Mouse (Mus musculus): ENCODE data around the gene Rab37. TPM values are rescaled to one million over a fixed set of nuclear protein-coding genes. Genes with fewer than 3 reads are reported as not detected.

The Rab37 gene
- total RNA-seq, 2 experiments from 2014 or later: 2.3 to 2.7 TPM

GRCm38 (mm10) chr11:115167631-115168249, 76.5 kb downstream of the Rab37 start:
- no peak for DNase-seq

DNA sequence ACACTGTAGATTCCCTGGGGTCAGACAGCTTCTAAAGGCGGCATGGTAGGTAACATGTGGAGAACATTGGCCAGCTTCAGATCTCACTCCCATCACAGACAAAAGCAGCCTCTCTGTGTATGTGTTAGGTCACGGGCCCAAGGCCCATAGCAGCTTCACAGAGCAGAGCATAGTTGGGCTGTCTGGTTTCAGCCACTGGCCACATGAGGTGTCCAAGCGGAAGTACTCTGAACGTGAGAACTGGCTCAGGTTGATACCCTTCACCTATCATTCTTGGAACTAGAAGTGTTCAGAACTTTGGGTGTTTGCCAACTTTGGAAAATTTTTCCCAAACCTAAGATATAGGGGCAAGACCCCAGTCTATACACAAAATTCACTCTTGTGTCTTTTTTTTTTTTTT, 78.2 kb downstream of the Rab37 start:
- no peak for DNase-seq

- no peak for DNase-seq
These were observed 79.9 kb downstream of the Rab37 start for GRCm38 (mm10) chr11:115171125-115171524.

- no peak for DNase-seq
These were observed 81.6 kb downstream of the Rab37 start for GRCm38 (mm10) chr11:115172825-115173287.

DNA sequence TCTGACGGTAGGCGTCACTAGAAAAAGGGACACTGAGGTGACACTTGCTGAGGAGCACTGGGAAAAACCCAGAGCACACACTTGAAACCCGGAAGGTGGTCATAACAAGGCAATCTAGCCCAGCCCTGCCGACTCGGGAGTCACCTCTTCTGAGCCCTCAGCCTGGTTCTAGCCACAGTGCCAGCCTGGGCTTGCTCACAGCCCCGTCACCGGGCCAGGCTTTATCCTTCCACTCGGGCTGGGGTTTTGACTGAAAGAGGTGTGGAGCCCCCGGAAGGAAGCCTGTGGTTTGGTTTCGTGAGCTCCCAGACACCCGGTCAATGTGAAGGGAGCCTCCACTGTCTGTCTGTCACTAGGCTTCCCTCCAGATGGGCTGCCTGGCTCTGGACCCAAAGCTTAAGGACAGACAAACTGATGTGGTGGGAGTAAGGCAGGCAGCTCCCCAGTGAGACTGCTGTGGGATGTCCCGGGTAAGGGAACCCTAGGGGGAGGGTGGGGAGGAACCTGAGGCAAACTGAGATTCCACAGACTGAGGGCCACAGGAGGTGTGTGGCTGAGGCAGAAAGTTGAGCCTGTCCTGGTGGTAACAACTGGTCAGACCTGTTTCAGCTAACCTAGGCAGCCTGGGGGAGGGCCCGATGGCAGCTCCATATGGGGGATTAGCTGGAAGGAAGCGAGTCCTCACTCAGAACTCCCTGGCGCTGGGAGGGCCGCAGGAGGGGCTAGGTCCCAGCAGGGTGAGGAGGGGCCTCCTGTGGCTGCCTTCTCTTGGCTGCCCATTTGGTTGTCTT, 82.5 kb downstream of the Rab37 start:
- no peak for DNase-seq

GRCm38 (mm10) chr11:115176399-115177190, 85.4 kb downstream of the Rab37 start:
- no peak for DNase-seq

DNA sequence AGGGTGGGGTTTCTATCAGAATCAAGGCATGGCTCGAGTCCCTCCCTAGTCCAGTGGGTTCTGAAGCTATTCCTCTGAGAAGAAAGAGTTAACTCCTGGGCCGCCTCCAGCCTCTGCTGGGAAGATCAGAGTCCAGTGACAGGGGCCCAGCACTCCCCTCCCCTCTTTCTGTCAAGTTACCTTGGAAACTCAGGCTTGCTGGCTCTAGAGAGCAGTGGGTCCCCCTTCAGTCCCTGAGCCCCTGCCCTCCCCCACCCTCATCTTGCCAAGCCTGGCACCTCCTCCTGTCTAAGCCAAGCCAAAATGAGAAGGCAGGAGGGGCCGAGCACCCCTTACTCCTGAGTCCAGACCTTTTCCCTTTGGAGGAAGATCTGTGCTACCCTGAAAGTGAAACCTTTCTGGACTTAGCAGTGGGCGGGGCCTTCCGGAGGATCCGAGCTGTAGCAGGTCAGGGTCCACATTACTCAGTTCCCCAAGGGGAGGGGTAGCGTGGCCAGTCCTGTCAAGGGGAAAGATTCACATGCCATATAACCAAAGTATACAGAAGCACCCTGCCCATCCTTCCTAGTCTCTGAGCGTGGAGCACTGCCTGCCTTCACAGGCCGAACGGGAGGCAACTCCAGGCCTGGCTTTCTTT, 86.4 kb downstream of the Rab37 start:
- DNase-seq: no peak

DNA sequence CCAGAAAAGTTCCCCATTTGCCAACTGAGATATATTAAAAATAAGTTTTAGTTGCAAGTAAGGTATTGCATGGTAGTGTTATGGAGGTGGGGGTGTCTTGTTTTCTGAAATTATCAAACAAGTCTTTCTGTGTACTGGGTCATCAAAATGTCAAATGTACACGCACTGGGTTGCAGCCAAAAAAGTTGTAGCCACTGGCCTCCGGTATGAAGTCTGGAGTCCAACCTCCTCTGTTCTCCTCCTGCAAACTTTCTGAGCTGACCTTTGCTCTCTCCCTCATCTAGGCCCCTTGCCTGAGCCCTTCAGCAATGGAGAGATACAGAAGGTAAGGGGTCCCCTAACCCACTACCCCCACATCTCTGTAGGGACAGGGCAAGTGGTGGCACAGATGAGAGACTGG, 87.5 kb downstream of the Rab37 start:
- no peak for DNase-seq

- DNase-seq: peak; percentile 51 to 58
These were observed 88.0 kb downstream of the Rab37 start for GRCm38 (mm10) chr11:115179191-115179590.

DNA sequence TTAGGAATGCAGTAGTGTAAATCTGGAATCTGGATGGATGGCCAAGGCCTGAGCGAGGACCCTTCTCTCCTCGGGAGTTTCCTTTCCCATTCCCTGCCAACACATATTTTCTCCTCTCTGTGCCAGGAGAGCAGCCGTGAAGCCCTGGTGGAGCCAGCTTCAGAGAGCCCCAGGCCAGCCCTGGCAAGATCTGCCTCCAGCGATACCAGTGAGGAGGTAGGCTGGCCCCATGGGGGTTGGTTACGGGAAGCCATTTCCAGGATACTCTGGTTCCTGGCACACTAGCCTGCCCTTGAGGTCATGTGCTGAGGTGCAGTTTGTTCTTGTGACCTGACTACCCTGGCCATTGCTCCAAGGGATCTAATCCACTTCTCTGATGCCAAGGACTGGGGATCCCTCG, 88.7 kb downstream of the Rab37 start:
- no peak for DNase-seq

GRCm38 (mm10) chr11:115181913-115182638, 90.8 kb downstream of the Rab37 start:
- peak; percentile 70 to 72 for DNase-seq

DNA sequence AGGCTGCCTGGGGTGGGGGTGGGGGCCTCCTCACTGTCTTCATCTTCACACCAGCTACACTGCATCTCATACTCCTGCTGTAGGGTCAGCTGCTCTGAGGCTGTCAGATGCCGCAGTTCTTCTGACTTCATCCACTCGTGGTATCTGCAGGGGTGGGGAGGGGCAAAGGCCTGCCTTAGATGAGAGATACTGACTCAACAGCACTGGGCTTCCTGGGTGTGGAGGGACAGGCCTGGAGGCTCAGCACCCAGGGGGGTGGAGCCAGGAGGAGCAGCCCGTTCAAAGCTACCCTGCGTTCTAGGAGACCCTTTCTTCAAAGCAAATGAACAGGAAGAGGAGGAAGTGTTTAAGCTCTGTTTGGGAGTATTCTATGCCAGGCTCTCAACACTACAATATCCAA, 93.7 kb downstream of the Rab37 start:
- DNase-seq: no peak

- DNase-seq: peak; percentile 99 to 100
These were observed 96.0 kb downstream of the Rab37 start, which contains the start of gene Tmem104 for GRCm38 (mm10) chr11:115187224-115187639. Tmem104 (plus strand) TSS chr11:115187487.

- no peak for DNase-seq
These were observed 96.5 kb downstream of the Rab37 start, which contains the start of gene Nat9 for GRCm38 (mm10) chr11:115187693-115188092. Nat9 (minus strand) TSS chr11:115187859.

GRCm38 (mm10) chr11:115188539-115189231, 97.5 kb downstream of the Rab37 start:
- no peak for DNase-seq

DNA sequence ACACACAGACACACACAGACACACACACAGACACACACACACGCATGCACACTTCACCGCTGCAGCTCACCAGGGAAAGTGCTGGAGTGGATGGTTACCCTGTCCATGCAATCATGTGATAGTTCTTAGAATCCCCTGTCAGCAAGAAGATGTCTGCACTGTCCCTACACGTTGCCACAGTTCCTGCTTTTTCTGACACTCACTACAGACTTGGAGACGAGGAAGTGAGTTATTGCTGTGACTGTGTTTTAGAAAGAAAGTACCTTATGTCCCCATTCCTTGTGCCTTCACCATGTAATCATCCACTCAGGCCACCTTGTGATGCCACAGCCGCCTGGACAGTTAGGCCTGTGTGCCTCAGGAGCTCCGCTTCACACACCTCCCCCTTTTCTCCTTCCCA, 98.1 kb downstream of the Rab37 start:
- no peak for DNase-seq

DNA sequence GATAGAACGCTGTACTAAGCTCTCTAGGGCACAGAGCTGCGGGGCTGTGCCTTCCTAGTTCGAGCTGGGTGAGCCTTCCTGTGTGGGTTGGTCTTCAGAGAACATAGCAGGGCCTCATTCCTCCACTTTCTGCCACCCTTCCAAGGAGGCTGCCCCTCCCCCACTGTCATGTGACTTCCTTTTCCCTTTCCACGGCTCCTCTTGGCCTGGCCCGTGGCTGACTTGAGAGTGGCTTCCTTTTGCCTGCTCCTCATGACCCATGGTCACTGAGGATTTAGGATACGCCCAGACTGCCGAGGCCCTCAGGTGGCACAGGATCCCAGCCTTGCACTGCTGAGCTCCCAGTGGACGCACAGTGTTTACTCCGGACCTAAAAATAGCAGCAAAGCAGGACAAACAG, 100.9 kb downstream of the Rab37 start:
- no peak for DNase-seq

DNA sequence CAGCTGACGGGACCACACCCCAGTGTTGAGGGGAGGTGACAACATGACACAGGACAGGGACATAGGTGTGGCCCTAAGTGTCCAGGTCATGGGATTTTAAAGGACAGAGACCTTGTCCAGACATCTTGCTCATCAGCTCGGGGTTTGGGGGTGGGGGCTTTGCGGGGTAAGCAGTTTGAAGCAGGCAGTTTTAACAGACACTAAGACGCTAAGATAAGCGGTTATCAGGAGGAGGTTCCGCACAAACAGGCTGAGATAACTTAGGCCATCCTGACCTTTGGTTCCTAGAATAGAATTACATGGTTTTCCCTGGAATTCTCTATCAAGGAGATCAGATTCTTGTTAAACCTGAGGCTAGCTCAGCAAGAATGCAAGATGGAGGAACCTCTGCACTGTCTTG, 103.5 kb downstream of the Rab37 start:
- no peak for DNase-seq

- DNase-seq: no peak
These were observed 104.7 kb downstream of the Rab37 start for GRCm38 (mm10) chr11:115195933-115196332.

DNA sequence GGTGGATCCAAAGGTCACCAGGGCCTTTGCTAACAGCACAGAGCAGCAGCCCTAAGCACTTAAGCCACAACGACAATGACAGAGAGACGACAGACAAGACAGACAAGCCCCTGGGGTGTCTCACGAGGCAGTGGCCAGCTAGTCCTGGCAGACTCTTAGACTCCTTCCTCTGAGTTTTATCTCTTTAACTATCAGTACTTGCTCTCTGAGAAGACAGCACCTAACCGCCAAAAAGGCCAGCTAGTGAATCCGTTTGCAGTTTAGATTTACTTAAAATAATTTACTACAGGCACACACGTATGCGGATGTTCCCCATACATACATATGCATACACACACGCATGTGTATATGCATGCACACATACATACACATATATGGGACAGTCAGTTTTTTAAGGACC, 106.3 kb downstream of the Rab37 start:
- DNase-seq: no peak

DNA sequence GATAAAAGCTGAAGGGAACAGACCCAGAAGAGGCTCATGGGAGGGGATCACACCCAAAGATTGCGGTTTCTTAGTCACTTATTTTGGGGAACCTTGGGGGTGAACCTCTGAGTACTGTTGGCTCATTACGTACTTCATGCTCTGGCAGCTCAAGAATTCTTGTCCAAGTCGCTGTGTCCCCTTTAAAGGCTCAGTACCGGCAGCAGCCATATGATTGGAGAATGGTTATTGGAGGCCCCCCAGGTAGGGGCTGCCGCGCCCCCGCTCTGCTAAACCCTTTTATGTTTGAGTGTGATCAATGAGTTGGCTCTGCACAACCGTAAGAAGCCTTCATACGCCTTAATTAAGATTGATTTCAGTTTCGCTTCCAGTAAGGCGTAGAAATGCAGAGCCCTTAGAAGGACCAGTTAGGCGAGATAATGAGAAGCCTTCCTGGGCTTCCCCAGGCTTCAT, 107.7 kb downstream of the Rab37 start:
- DNase-seq: no peak
